Mouse (Mus musculus) heart, adult 11 months (tissue): ENCODE data around the gene Slc39a2.

ENCODE experiments used
- DNase-seq: peaks from one replicate; pipeline ENCODE4 v3.0.0; 2022

Gene Slc39a2

GRCm38 (mm10) chr14:51902806-51903710 is 10.4 kb downstream of the Slc39a2 start:
- DNase-seq: peak; percentile 91

DNA sequence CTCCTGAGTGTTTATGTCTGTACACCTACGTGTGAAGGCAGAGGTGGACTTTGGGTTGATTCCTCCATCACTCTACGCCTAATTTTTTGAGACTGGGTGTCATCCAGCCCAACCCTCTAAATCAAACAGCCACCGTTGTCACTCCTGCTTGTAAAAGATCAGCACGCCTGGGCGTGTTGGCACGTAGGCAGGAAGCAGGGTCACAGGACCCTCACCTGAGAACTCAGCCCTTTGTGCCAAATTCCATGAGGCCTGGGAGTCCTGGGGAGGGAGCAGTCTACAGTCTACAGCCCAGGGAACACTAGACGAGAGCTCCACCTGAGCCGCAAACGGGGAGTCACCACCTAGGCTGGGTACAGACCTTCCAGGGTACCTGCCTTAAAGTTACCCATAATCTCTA is 11.1 kb downstream of the Slc39a2 start:
- peak; percentile 92 for DNase-seq

DNA sequence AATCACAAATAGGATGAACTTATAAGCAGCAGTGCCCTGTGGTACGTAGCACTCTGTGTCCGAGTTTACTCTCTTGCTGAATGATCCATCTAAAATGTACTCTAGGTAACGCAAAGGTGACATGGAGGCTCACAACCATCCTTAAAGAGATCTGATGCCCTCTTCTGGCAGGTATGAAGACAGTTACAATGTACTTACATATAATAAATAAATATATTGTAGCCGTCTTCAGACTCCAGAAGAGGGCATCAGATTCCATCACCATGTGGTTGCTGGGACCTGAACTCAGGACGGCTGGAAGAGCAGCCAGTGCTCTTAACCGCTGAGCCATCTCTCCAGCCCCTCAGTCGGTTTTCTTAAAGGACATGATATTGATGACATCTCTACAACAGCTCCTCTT is 12.0 kb downstream of the Slc39a2 start:
- DNase-seq: no peak

DNA sequence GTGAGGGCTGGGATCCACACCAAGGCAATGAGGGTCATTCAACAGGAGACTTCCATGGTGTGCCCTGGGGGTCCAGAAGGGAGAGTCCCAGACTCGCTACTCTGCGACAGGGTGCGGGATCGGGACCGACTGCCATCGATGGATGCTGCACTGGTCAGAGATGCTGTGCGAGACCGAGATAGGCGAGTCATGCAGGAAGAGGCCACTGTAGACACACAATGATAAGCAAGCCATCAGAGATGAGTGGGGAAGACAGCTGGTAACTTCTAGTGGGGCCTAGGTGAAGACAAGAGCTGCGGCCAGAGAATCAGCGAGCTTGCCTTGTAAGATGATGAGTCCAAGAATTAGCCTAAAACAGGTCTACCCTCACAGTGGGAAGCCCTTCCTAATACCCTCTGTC is 13.4 kb downstream of the Slc39a2 start:
- DNase-seq: no peak

GRCm38 (mm10) chr14:51911301-51911700 is 18.6 kb downstream of the Slc39a2 start:
- peak; percentile 90 for DNase-seq

- DNase-seq: peak; percentile 97
Observed at GRCm38 (mm10) chr14:51912391-51913061, 19.8 kb downstream of the Slc39a2 start.

GRCm38 (mm10) chr14:51913062-51913959 is 20.6 kb downstream of the Slc39a2 start:
- DNase-seq: peak; percentile 99

GRCm38 (mm10) chr14:51913960-51914762 is 21.5 kb downstream of the Slc39a2 start, which contains the start of gene Ndrg2:
Gene Ndrg2, minus strand, starts transcription at chr14:51914158.
- DNase-seq: peak; percentile 100

DNA sequence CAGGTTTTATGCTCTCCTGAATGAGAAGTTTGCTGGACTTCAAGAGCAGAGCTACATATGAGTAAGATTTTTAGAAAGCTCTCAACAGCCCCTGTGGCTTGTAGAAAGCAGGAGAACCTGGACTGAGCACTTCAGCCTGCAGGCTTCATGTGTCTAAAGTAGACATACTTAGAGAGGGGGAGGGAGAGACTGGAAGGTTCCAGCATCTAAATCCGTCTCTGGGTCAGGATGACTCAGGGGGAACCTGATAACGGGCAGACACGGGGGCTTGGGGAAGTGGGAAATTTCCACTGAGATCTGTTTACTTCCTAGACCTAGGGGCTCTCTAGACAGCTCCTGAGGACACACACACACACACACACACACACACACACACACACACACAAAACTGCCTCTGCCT is 22.3 kb downstream of the Slc39a2 start:
- DNase-seq: peak; percentile 96

DNA sequence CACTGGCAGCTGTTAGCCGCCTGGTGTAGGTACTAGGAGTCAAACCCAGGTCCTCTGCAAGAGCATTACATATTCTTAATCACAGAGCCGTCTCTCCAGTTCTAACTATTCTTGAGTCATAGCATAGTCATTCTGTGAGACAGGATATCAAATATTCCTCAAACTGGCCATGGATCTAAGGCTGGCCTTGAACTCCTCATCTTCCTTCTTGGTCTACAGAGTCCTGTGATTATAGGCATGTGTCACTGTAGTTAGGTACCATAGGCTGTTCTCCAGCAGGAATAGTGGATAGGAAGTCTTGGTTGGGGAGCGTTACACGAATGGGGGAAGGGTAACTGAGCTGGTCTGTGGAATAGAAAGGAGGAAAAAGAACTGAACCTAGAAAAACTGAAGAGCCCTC is 23.9 kb downstream of the Slc39a2 start:
- DNase-seq: no peak

- no peak for DNase-seq
Observed at GRCm38 (mm10) chr14:51918125-51918524, 25.4 kb downstream of the Slc39a2 start, which contains the start of gene Tppp2. Gene Tppp2, plus strand, starts transcription at chr14:51918425.

- no peak for DNase-seq
Observed at GRCm38 (mm10) chr14:51918966-51919365, 26.3 kb downstream of the Slc39a2 start.

- DNase-seq: peak; percentile 99
Observed at GRCm38 (mm10) chr14:51921759-51922570, 29.3 kb downstream of the Slc39a2 start.

DNA sequence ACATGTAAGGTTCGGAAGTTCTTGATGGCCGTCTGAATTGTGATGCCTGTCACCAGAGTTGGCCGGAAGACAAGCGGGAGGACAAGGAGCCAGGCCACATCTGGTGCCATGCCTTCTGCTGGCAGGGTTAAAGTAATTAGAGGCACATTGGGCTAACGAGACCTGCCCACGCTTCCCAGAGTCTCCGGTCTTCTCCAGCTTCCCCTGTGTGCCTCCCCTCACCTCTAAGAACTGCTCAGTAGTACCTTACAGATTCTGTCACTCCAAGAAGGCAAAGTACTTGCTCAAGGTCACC is 29.8 kb downstream of the Slc39a2 start, which contains the start of gene Rnase13:
Rnase13 (minus strand) TSS at position 203 of the 295 bp plus-strand sequence.
- DNase-seq: peak; percentile 89

- peak; percentile 68 for DNase-seq
Observed at GRCm38 (mm10) chr14:51922910-51923309, 30.2 kb downstream of the Slc39a2 start.

DNA sequence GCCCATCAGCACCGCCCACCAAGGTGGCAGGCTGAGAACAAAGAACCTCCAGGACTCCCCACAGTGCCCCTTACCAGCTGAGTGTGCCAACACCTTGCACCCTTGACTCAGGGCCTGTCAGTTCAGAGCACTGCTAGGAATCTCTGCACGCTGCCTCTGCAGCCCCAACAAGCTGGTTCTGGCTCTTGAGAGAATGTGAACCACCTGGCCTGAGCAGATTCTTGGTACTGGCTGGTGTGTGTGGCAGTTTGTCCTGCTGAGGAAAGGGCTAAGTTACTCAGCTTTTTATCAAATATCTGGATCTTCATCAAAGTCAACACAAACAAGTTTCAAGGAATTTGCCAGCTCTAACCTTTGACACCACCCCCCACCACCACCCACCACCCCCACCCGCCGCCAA is 30.8 kb downstream of the Slc39a2 start:
- DNase-seq: peak; percentile 82

DNA sequence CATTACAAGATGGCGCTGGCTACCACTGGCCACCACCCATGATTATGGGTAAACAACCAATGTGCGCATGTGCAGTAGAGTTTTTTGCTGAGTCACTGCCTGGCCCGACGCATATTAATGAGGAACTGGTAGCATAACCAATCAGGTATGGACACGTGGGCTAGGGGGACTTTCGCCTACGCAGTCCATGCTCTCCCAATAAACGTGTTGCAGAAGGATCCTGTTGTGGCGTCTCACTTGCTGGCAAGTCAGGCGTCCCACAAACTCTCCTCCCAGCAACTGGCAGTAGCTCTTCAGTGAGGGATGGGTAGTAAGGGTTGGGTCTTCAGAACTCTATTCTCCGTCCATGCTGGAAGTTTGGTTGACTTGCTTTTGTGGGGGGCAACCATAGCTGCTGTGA is 34.2 kb downstream of the Slc39a2 start:
- peak; percentile 79 for DNase-seq

- peak; percentile 99 for DNase-seq
Observed at GRCm38 (mm10) chr14:51929309-51929943, 36.7 kb downstream of the Slc39a2 start.

GRCm38 (mm10) chr14:51929968-51930367 is 37.3 kb downstream of the Slc39a2 start:
- no peak for DNase-seq

GRCm38 (mm10) chr14:51930824-51931223 is 38.1 kb downstream of the Slc39a2 start:
- DNase-seq: peak; percentile 94
